Mouse (Mus musculus) stomach, embryonic 15.5 days (tissue): ENCODE results near the gene Mettl26. TPM values are rescaled to one million over a fixed set of nuclear protein-coding genes. Genes with fewer than 3 reads are reported as not detected.

Source experiments
- ATAC-seq: fragments of 200-750 bp; cut with Nextera tagmentation; 2 replicates; pipeline ENCODE4 v1.8.0; 2017; ENCODE audit warnings: low read depth, moderate number of reproducible peaks, moderate TSS enrichment; ENCODE audit not compliant: insufficient read depth, low FRiP score
- H3K27ac ChIP-seq: fragments of 300-500 bp; sonication (generic); 2 replicates; pipeline ENCODE4 v1.5.1; 2015; ENCODE audit warnings: mild to moderate bottlenecking, inconsistent platforms
- H3K27me3 ChIP-seq: fragments of 300-500 bp; sonication (generic); replicated peaks from 2 replicates; pipeline ENCODE4 v1.6.1; 2015; ENCODE audit warnings: inconsistent platforms
- H3K36me3 ChIP-seq: fragments of 300-500 bp; sonication (generic); 2 replicates; pipeline ENCODE4 v1.6.1; 2015; ENCODE audit warnings: inconsistent platforms
- H3K4me1 ChIP-seq: fragments of 300-500 bp; sonication (generic); 2 replicates; pipeline ENCODE4 v1.6.1; 2015; ENCODE audit warnings: inconsistent platforms
- H3K4me2 ChIP-seq: fragments of 300-500 bp; sonication (generic); 2 replicates; pipeline ENCODE4 v1.6.1; 2015; ENCODE audit warnings: mild to moderate bottlenecking, inconsistent platforms
- H3K4me3 ChIP-seq: fragments of 300-500 bp; sonication (generic); replicated peaks from 2 replicates; pipeline ENCODE4 v1.5.1; 2015; ENCODE audit warnings: inconsistent platforms
- H3K9ac ChIP-seq: fragments of 300-500 bp; sonication (generic); 2 replicates; pipeline ENCODE4 v1.6.1; 2015; ENCODE audit warnings: inconsistent platforms
- H3K9me3 ChIP-seq: fragments of 300-500 bp; sonication (generic); 2 replicates; pipeline ENCODE4 v1.6.1; 2016; ENCODE audit warnings: inconsistent platforms
- WGBS: fragments of 180-500 bp; shearing (Covaris S2); methylation state at CpG from one replicate; pipeline ENCODE4 v1.1.7; 2015; 5-methylcytosine and 5-hydroxymethylcytosine counted together
- polyA plus RNA-seq: library from polyadenylated mRNA; unstranded; fragments of >200 nt; fragmentation: Nextera tagmentation; extraction: Ambion mirVana; gene quantifications from 2 replicates; pipeline ENCODE4 v1.2.1, GENCODE M21; 2015

Gene Mettl26
- polyA plus RNA-seq, 1 experiment from 2014 or later, result 68.3 TPM

GRCm38 (mm10) chr17:25907640-25908039, 32.8 kb downstream of the Mettl26 start:
- no peaks in the 10 kb centered on the region for H3K27me3 ChIP-seq
- H3K9me3 ChIP-seq, result no peaks in the 10 kb centered on the region
- no peak for ATAC-seq
- H3K4me1 ChIP-seq, result no peaks in the 10 kb centered on the region
- 86% methylated on average over 2 of the region's 2 CpGs for WGBS
- no peak overlapping the region for H3K4me3 ChIP-seq
- no peak overlapping the region for H3K4me2 ChIP-seq
- H3K27ac ChIP-seq, result no peak overlapping the region
- H3K9ac ChIP-seq, result no peak overlapping the region
- H3K36me3 ChIP-seq, result 0 out of 2 replicates have a peak, but pooled peaks cover 6% of the 10 kb centered on the region

GRCm38 (mm10) chr17:25911816-25912215, 36.9 kb downstream of the Mettl26 start:
- Histone ChIP-seq H3K36me3 (0 out of 2 replicates have a peak, but pooled peaks cover 6% of the 10 kb centered on the region), H3K27ac (no peak overlapping the region), H3K9ac (no peak overlapping the region), H3K4me2 (no peak overlapping the region), H3K9me3 (no peaks in the 10 kb centered on the region), H3K27me3 (no peaks in the 10 kb centered on the region), H3K4me3 (no peak overlapping the region), H3K4me1 (0 out of 2 replicates have a peak, but pooled peaks cover 4% of the 10 kb centered on the region)
- ATAC-seq, result no peak
- WGBS, result 87% methylated on average over 4 of the region's 4 CpGs

GRCm38 (mm10) chr17:25913186-25913876, 38.5 kb downstream of the Mettl26 start:
- peaks cover 13% of the 10 kb centered on the region for H3K4me1 ChIP-seq
- no peaks in the 10 kb centered on the region for H3K27me3 ChIP-seq
- 76% methylated on average over 14 of the region's 14 CpGs for WGBS
- H3K9me3 ChIP-seq, result no peaks in the 10 kb centered on the region
- no peak overlapping the region for H3K9ac ChIP-seq
- no peak overlapping the region for H3K4me3 ChIP-seq
- 0 out of 2 replicates have a peak, but pooled peaks cover 6% of the 10 kb centered on the region for H3K36me3 ChIP-seq
- no peak overlapping the region for H3K27ac ChIP-seq
- no peak overlapping the region for H3K4me2 ChIP-seq
- no peak for ATAC-seq

GRCm38 (mm10) chr17:25913877-25914275, 39.0 kb downstream of the Mettl26 start:
- Histone ChIP-seq H3K4me1 (peaks cover 18% of the 10 kb centered on the region), H3K4me2 (no peak overlapping the region), H3K36me3 (0 out of 2 replicates have a peak, but pooled peaks cover 6% of the 10 kb centered on the region), H3K27me3 (no peaks in the 10 kb centered on the region), H3K4me3 (no peak overlapping the region), H3K9ac (no peak overlapping the region), H3K27ac (no peak overlapping the region), H3K9me3 (no peaks in the 10 kb centered on the region)
- WGBS, result 65% methylated on average over 1 of the region's 1 CpGs
- no peak for ATAC-seq

- H3K9me3 ChIP-seq, result no peaks in the 10 kb centered on the region
- H3K36me3 ChIP-seq, result 0 out of 2 replicates have a peak, but pooled peaks cover 6% of the 10 kb centered on the region
- H3K4me1 ChIP-seq, result peaks cover 18% of the 10 kb centered on the region
- H3K4me3 ChIP-seq, result no peak overlapping the region
- H3K9ac ChIP-seq, result no peak overlapping the region
- no peak overlapping the region for H3K27ac ChIP-seq
- 74% methylated on average over 4 of the region's 4 CpGs for WGBS
- H3K4me2 ChIP-seq, result no peak overlapping the region
- no peak for ATAC-seq
- no peaks in the 10 kb centered on the region for H3K27me3 ChIP-seq
These were observed 39.4 kb downstream of the Mettl26 start for GRCm38 (mm10) chr17:25914295-25914694.

GRCm38 (mm10) chr17:25916931-25917647, 42.2 kb downstream of the Mettl26 start:
- WGBS, result 66% methylated on average over 8 of the region's 8 CpGs
- H3K4me2 ChIP-seq, result no peak overlapping the region; the same call in 1 of the 2 replicates

GRCm38 (mm10) chr17:25918037-25918750, 43.3 kb downstream of the Mettl26 start:
- ATAC-seq, result no peak
- peaks cover 23% of the 10 kb centered on the region for H3K4me1 ChIP-seq
- H3K4me2 ChIP-seq, result peak overlapping the region; percentile 79
- H3K9ac ChIP-seq, result peak overlapping the region; percentile 88; the same call in 1 of the 2 replicates
- no peaks in the 10 kb centered on the region for H3K9me3 ChIP-seq
- WGBS, result 74% methylated on average over 9 of the region's 9 CpGs
- H3K4me3 ChIP-seq, result peak overlapping the region; percentile 92
- H3K27ac ChIP-seq, result peak overlapping the region; percentile 82; the same call in 1 of the 2 replicates
- no peaks in the 10 kb centered on the region for H3K36me3 ChIP-seq
- no peaks in the 10 kb centered on the region for H3K27me3 ChIP-seq

More at GRCm38 (mm10) chr17:25916931-25917647, 42.2 kb downstream of the Mettl26 start:
- ATAC-seq, result no peak
- H3K4me3 ChIP-seq, result no peak overlapping the region
- no peaks in the 10 kb centered on the region for H3K27me3 ChIP-seq
- H3K9ac ChIP-seq, result no peak overlapping the region
- peak overlapping the region; percentile 59 for H3K27ac ChIP-seq
- H3K9me3 ChIP-seq, result no peaks in the 10 kb centered on the region
- peaks cover 23% of the 10 kb centered on the region for H3K4me1 ChIP-seq
- 0 out of 2 replicates have a peak, but pooled peaks cover 1% of the 10 kb centered on the region for H3K36me3 ChIP-seq

- Histone ChIP-seq H3K27ac (peak within 1 kb of the TSS; percentile 98), H3K4me2 (peak within 1 kb of the TSS; percentile 83), H3K9me3 (no peaks in the 10 kb centered on the region), H3K4me1 (peaks cover 19% of the 10 kb centered on the region), H3K9ac (peak within 1 kb of the TSS; percentile 88), H3K27me3 (no peaks in the 10 kb centered on the region), H3K36me3 (no peaks in the 10 kb centered on the region), H3K4me3 (peak within 1 kb of the TSS; percentile 92)
- under 1% methylated on average over 55 of the region's 78 CpGs for WGBS
- no peak for ATAC-seq
These were observed 44.4 kb downstream of the Mettl26 start, which contains the start of gene Rab40c for GRCm38 (mm10) chr17:25919144-25919785. Rab40c (minus strand) TSS chr17:25919727.

GRCm38 (mm10) chr17:25919786-25920642, 45.1 kb downstream of the Mettl26 start:
- Histone ChIP-seq H3K9me3 (no peaks in the 10 kb centered on the region), H3K36me3 (no peaks in the 10 kb centered on the region), H3K4me1 (peaks cover 19% of the 10 kb centered on the region), H3K4me3 (peak overlapping the region; percentile 92), H3K4me2 (peak overlapping the region; percentile 83), H3K27me3 (no peaks in the 10 kb centered on the region), H3K27ac (peak overlapping the region; percentile 98), H3K9ac (peak overlapping the region; percentile 74; the same call in 1 of the 2 replicates)
- WGBS, result under 1% methylated on average over 35 of the region's 40 CpGs
- ATAC-seq, result peak; percentile 96

GRCm38 (mm10) chr17:25922120-25922519, 47.2 kb downstream of the Mettl26 start:
- no peaks in the 10 kb centered on the region for H3K27me3 ChIP-seq
- WGBS, result 79% methylated on average over 5 of the region's 5 CpGs
- no peaks in the 10 kb centered on the region for H3K9me3 ChIP-seq
- no peak overlapping the region for H3K9ac ChIP-seq
- peaks cover 19% of the 10 kb centered on the region for H3K4me1 ChIP-seq
- peaks cover 7% of the 10 kb centered on the region for H3K36me3 ChIP-seq
- no peak overlapping the region for H3K4me2 ChIP-seq
- no peak overlapping the region for H3K27ac ChIP-seq
- H3K4me3 ChIP-seq, result no peak overlapping the region
- no peak for ATAC-seq
